Mouse (Mus musculus) mesoderm, embryonic 11.5 days (tissue): ENCODE measurements around the gene Slc35e1.
A peak's percentile ranks its signal among the peaks of the same experiment; 100 is the strongest.

Source experiments
- DNase-seq: peaks from one replicate; pipeline ENCODE4 v3.0.0-alpha.2; 2012; ENCODE audit warnings: low read depth, low spot score

Slc35e1 gene

DNA sequence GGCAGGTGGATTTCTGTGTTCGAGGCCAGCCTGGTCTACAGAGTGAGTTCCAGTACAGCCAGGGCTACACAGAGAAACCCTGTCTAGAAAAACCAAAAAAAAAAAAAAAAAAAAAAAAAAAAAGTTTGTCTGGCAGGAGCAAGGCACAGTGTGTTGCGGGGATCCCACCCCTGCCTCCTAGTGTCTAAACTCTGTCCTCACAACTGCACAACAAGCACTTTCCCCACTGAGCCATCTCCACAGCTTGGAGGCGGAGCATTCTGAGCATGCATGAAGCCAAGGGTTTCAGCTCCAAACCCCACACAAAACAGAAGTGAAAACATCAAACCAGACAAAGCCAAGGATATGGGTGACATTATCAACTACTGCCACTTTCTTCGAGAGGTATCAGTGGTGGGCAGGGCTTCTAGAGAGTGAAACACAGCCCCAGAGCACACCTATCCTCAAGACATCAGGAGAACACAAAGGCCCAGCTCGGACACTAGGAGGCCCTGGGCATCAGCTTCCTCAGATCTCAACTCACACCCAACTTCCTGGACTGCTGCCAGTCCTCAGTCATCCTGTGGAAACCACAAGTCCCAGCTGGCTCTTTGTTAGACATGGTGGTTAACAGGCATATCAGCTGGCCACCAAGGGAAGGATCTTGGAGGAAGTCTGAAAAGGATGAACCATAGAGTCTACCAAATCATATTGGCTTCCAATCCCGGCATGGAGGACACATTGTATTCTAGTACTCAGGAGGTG lies 6.8 kb downstream of the Slc35e1 start:
- no peak for DNase-seq

DNA sequence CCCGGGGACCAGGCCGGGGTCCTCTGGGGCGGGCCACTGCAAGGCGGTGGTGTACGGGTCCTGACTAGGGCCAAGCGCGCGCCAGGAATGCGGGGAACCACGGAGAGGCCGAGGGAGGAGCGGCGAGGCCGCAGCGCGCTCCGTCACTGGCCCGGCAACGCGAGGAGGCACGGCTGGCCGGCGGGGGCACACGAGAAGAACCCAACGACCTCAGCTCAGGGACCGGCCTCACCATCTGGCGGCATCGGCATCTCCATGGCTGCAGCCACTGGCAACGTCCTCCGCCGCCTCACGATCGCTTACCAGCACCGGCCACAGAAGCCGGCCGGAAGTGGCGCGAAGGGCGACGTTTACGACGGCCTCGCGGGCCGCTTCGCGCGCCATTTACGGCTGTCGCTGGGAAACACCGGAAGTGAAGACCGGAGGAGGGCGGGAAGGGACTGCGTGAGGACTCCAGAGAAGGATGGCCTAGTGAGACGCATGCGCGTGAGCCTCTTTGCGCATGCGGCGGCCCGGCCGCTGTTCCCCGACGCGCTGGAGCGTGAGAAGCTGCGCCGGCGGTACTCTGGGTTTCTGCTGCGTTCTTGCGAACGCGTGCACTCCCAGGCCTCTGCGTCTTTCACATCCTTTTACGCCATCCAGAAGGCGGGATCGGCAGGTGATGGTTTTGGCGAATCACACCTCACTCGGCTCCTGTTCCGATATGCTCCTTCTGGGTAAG lies 17.4 kb downstream of the Slc35e1 start, which contains the start of gene Cherp:
Gene Cherp (minus strand): TSS at position 401 of the 721 bp plus-strand sequence.
- DNase-seq, result peak; percentile 99

DNA sequence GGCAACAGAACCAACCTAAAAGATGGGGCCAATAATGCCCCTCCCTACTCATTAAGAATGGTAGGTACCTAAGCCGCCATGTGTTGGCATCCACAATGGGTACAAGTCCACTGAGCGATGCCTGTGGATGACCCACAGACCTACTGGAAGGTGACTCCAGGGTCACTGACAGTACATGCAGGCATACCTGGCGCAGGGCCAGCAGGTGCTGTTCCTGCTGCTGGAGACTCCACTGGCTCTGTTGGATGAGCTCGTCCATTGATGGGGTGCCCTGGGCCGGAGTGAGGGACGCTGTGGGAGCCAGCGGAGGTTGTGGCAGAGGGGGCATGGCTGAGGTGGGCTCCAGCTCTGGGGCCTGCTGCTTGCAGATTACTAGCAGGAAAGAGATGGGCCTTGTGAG lies 21.7 kb downstream of the Slc35e1 start:
- DNase-seq, result no peak

DNA sequence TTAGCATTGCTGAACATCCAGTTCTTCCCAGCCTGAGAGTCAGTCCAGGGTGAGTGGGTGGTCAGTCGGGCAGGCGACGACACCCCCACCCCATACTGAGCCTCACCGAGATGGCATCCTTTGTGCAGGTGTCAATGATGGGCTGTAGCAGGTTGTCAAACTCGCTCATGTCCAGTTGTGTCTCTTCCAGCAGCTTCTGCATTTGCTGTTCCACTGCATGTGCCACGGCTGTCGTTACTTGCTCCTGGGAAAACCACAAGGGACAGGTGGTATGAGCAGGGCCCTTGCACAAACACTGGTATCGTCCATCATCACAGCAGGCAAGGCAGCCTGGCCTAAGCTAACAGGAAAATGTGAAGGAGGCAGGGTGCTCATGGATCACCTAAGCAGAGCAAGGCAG lies 22.4 kb downstream of the Slc35e1 start:
- DNase-seq, result no peak

DNA sequence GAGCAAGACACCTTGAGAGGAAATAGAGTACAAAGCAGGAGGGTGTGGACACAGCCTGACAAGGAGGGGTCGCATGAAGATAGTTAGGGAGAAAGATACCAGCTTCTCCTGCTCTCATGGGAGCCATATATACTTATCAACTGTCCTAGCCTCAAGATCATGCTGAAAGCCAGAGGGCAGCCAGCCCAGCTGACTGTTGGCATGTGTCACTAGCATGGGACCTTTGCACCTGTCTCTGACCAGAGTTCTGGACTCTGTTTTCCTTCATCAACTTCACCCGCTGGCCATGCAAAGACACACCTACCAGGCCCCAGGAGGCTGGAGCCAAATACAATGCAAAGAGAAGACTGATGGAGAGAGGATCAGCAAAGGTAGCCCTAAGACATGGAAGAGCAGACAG lies 23.2 kb downstream of the Slc35e1 start:
- DNase-seq, result no peak

DNA sequence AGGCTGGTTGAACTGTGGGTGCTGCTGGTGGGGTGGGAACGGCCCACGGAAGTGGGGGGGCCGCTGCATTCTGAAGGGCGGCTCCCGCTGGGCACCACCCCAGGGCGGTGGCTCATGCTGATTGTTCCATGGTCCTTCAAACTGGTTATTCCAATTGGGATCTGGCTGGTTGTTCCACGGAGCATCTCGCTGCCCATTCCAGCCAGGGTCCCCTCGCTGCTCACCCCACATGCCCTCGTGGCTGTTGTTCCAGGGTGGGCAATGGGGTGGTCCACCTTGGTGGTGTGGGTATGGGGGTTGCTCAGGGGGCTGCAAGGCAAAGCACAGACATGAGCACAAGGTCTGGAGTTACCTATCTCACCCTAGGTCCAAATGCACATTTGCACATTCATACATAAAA lies 28.2 kb downstream of the Slc35e1 start:
- DNase-seq, result no peak

DNA sequence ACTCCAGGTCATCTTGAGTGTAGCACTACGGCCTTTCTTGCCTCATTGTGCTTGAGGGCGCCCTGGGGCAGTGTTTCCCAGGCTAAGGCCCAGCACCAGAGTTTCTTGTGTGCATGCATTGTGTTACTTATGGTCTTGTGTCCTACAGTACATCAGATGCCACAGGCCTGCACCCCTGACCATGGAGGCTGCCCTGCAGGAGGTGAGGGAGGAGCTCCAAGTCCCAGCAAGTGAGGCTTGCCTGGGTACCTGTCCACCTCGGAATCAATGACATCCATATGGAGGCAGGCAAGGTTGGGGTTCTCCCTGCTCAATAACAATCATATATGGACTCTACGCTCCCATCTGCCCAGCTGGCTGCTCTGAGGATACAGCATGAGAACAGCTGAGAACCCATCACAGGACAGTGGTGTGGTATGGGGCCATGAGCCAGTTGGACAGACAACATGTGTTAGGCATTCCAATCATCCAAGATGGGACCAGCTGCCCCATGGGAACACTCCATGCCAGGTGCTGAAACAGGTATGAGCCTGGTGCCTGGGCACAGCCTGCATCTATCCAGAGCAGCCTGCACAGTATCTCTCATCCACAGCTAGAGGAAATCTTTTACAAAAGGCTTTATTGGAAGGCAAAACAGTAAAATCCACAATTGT lies 32.4 kb downstream of the Slc35e1 start:
- no peak for DNase-seq

DNA sequence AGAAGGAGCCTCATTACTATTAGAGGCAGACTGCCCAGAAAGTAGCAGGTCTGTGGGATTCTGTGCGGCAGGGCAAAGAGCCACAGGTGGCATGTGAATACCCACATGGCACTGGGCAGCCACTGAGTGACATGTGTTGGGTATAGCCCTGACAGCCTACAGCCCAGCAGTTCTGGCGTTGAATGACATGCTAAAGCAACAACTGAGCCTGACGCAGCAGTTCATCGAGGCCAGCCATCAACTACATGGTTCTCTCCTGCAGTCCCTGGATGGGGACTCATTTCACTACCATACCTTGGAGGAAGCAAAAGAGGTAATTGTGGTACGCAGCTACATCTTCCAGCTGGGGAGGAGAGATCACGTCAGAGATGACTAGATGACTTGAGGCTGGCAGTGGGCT lies 34.0 kb downstream of the Slc35e1 start:
- DNase-seq, result no peak

DNA sequence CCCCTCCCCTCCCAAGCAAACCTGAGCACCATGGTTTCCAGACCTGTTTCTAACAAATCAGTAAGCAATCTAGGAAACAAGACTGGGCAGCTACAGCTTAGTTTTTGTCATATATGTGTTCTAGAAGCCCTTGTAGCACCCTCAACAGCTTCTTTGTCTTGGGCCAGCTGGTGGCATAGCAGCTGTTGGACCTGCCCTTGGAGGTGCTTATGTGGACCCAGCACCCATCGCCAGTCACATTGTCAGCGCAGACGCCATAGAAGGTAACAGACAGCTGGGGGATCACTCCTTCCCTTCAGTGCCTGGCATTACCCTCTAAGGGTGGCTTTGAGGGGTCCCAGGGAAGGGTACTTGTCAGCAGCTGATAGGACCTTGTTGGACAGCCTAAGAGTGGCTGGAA lies 34.6 kb downstream of the Slc35e1 start:
- DNase-seq, result no peak

DNA sequence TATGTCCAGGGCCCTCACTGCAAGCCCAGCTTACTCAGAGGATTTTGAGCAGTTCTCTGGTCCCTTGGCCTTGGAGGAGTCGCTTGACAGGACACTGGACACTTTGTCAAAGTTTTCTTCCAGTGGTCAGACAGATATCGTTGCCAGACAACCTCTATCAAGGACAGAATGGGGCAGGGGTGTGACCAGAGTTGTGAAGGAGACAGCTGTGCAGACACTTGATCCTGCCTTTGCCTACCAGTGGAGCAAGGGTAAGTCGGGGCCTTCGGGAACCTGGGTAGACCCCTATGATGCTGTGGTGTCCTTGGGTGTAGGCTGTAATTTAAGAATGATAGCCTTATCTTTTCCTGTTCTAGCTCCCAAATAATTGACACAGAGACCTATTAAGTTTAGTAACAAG lies 37.1 kb downstream of the Slc35e1 start:
- no peak for DNase-seq

DNA sequence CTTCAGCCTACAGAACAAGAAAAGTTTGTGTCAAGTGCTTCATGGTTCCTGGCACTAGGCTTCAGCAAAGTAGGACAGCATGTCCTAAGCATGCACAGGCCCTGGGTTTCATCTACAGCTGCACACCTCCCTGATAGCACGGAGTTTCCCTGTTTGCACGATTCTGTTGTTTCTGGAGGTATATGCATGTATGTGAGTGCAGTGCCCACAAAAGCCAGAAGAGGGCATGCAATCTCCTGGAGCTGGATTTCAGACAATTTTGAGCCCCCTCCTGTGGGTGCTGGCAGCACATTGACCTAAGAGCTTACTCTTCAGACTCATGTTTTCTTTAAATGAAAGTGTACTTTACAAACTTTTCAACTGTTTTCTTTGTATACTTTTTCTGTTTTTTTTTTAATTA lies 38.5 kb downstream of the Slc35e1 start:
- no peak for DNase-seq

DNA sequence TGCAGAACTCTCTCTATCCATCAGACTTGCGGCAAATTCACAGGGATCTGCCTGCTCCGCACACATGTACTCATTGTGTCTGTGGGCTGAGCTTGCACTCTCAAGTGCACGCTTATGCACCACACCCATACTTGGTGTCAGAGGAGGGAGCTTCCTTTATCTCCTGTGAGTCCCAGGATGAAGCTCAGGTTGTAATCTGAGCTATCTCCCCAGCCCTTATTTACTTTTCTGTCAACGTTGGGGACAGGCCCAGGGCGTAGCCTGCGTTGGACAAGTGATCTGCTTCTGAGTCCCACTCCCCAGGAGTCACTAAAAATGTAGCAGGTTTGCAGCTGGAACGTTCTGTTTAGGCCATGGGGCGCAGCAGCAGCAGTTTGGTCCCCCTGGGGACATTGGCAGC lies 40.9 kb downstream of the Slc35e1 start:
- no peak for DNase-seq

DNA sequence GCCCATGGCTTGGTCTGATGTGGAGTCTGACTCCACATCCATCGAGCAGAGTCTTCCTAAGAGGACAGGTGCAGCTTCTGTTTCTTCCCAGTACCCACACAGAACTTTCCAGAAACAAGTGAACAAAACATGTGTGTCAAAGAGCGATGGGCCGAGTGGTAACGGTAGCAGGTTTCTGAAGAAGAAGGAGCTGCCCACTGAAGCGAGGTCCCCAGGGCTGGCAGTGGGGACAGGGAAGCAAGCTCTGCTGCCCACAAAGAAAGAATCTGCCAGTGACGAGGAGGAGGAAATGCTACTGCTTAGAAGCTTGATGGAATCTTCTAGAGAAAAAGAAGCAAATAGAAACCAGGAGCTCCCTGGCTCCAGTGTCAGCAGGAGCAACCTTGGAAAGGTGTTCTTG lies 47.3 kb downstream of the Slc35e1 start:
- DNase-seq, result no peak

DNA sequence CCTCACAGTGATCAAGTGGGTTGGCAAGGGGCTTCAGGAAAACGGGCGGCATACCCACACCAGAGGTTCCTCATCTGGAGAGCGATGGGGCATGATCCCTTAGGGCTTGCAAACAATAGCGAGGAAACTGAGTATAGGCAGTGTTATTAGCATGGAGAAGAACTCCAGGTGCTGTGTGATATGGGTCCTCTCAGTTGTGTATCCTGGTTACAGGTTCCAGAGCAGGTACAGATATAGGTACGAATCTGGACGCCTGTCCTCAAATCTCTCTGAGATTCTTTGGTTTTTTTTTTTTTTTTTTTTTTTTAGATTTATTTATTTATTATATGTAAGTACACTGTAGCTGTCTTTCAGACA lies 48.4 kb downstream of the Slc35e1 start:
- DNase-seq, result no peak

DNA sequence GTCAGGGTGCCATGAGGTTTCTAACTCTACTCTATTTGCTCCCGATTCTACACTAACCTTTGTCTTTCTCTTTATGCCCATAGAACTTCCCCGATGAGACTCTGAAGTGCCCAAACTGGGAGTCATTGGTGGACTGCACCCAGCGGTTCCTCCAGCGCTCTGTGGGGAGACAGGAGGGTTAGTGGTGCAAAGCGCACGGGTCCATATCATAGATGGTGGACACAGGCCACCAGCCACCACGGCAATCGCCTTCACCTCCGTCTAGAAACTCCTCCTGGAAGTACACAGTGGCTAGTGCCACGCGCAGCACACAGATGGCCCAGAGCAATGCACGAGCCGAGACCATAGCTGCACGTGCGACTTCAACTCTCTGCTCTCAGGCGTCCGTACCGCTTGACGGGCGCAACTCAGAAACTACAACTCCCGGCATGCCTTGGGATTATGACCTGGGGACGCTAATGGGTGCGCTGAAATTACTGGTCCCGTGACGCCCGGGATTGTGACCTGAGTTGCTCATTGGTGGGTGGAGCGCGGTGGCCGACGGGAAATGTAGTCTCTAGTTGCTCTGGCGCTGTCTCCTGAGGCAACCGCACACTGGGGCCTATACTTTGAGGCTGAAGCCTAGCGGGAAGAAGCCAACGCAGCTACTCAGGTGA lies 48.9 kb downstream of the Slc35e1 start, which contains the start of the genes Calr3 and 1700030K09Rik:
Gene Calr3 (minus strand): TSS at position 533 of the 656 bp plus-strand sequence.
Gene 1700030K09Rik (plus strand): TSS at position 543 of the 656 bp plus-strand sequence.
- peak; percentile 97 for DNase-seq

DNA sequence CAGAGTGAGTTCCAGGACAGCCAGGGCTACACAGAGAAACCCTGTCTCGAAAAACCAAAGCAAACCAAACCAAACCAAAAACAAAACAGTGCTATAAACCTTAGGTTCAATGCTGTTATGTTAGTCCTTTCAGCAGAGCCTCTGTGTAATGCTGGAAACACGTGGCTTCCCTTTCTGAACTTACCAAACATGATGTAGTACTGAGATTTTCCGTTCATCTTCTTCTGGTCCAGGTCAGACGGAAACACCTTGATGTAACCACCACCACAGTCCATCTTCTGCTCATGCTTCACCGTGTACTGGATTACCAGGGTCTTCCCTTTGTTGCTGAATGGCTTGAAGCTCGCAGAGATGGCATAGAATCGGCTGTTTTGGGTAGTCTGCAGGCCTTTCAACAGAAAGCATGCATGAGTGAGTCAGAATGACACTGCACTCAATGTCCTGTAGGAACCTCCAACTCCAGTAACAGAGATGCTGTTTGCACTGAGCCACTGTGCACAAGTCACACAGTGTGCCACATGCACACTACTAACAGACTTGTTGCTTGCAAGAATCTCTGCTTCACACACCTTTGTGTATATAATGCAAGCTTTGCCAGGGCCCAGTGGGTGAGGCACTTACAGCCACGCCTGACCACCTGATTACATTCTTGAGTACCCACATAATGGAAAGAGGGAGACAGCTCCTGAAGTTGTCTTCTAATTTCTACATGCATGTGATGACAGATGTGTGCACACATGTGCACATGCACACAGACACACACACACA lies 54.0 kb downstream of the Slc35e1 start:
- no peak for DNase-seq

DNA sequence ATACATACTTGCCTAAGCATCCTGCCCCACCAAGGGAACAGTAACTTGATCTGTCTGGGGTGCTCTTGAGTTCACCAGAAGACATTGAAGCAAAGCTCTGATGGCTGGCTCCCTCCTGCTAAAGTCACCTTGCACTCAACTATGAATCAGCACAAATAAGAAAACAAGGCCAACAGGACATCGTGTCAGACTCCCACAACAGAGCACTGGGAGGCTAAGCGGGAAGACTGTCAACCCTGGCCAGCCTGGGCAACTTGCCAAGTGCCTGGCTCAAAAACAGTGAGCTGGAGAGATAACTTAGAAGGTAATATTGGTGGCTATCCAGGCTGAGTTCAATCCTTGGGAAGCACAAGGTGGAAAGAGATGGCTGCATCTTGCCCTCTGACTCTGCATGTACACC lies 57.5 kb downstream of the Slc35e1 start:
- DNase-seq, result no peak
